Mouse (Mus musculus): ENCODE measurements around the gene Mchr1. TPM values are rescaled to one million over a fixed set of nuclear protein-coding genes. Genes with fewer than 3 reads are reported as not detected.
"Not testable (repeated sequence)": the region's sequence is repeated elsewhere in the genome, so short reads cannot be mapped to it uniquely, and the experiment has no call there.

Mchr1 gene
- polyA plus RNA-seq, 1 experiment from 2014 or later = 0.08 TPM

- Histone ChIP-seq H3K4me3 (no peak overlapping the region), H3K4me2 (peak overlapping the region; percentile 45), H3K27ac (replicated peaks) (no peak overlapping the region), H3K36me3 (no peaks in the 10 kb centered on the region), H3K4me1 (no peaks in the 10 kb centered on the region), H3K27me3 (replicated peaks) (no peaks in the 10 kb centered on the region), H3K9ac (no peak overlapping the region), H3K9me3 (no peaks in the 10 kb centered on the region)
- no peak for ATAC-seq (ENCODE audit: extremely low read depth, insufficient number of reproducible peaks, low FRiP score, low TSS enrichment)
- WGBS = 19% methylated on average over 4 of the region's 4 CpGs
These were observed 35.8 kb upstream of the Mchr1 start for GRCm38 (mm10) chr15:81199372-81199959.

GRCm38 (mm10) chr15:81202462-81202861 is 32.8 kb upstream of the Mchr1 start:
- no peak overlapping the region for H3K27ac ChIP-seq (replicated peaks)
- no peaks in the 10 kb centered on the region for H3K4me1 ChIP-seq
- H3K36me3 ChIP-seq = no peaks in the 10 kb centered on the region
- H3K4me2 ChIP-seq = no peak overlapping the region
- H3K27me3 ChIP-seq (replicated peaks) = no peaks in the 10 kb centered on the region
- 91% methylated on average over 5 of the region's 5 CpGs for WGBS
- H3K9me3 ChIP-seq = peaks cover 4% of the 10 kb centered on the region
- no peak for ATAC-seq (ENCODE audit: extremely low read depth, insufficient number of reproducible peaks, low FRiP score, low TSS enrichment)
- H3K4me3 ChIP-seq = no peak overlapping the region
- H3K9ac ChIP-seq = no peak overlapping the region

GRCm38 (mm10) chr15:81210496-81210895 is 24.8 kb upstream of the Mchr1 start:
- H3K4me1 ChIP-seq = no peaks in the 10 kb centered on the region
- no peaks in the 10 kb centered on the region; the same call in 1 of the 2 replicates for H3K9me3 ChIP-seq
- 66% methylated on average over 5 of the region's 5 CpGs for WGBS
- H3K4me2 ChIP-seq = no peak overlapping the region
- H3K4me3 ChIP-seq = no peak overlapping the region
- no peaks in the 10 kb centered on the region for H3K27me3 ChIP-seq (replicated peaks)
- no peak overlapping the region for H3K9ac ChIP-seq
- no peaks in the 10 kb centered on the region for H3K36me3 ChIP-seq
- H3K27ac ChIP-seq (replicated peaks) = no peak overlapping the region
- ATAC-seq (ENCODE audit: extremely low read depth, insufficient number of reproducible peaks, low FRiP score, low TSS enrichment) = no peak

GRCm38 (mm10) chr15:81212976-81213375 is 22.3 kb upstream of the Mchr1 start:
- Histone ChIP-seq H3K36me3 (no peaks in the 10 kb centered on the region), H3K9ac (no peak overlapping the region), H3K4me3 (no peak overlapping the region), H3K4me1 (no peaks in the 10 kb centered on the region), H3K27me3 (replicated peaks) (no peaks in the 10 kb centered on the region), H3K27ac (replicated peaks) (no peak overlapping the region), H3K9me3 (no peaks in the 10 kb centered on the region; the same call in 1 of the 2 replicates), H3K4me2 (no peak overlapping the region)
- 58% methylated on average over 15 of the region's 15 CpGs for WGBS
- no peak for ATAC-seq (ENCODE audit: extremely low read depth, insufficient number of reproducible peaks, low FRiP score, low TSS enrichment)

- no peak overlapping the region for H3K4me2 ChIP-seq
- H3K4me1 ChIP-seq = no peaks in the 10 kb centered on the region
- no peak overlapping the region for H3K4me3 ChIP-seq
- H3K27ac ChIP-seq (replicated peaks) = no peak overlapping the region
- no peaks in the 10 kb centered on the region for H3K36me3 ChIP-seq
- ATAC-seq (ENCODE audit: extremely low read depth, insufficient number of reproducible peaks, low FRiP score, low TSS enrichment) = no peak
- no peaks in the 10 kb centered on the region for H3K9me3 ChIP-seq
- H3K27me3 ChIP-seq (replicated peaks) = 0 out of 2 replicates have a peak, but pooled peaks cover 5% of the 10 kb centered on the region
- WGBS = 79% methylated on average over 19 of the region's 19 CpGs
- H3K9ac ChIP-seq = no peak overlapping the region
These were observed 18.2 kb upstream of the Mchr1 start for GRCm38 (mm10) chr15:81216906-81217653.

- Histone ChIP-seq H3K36me3 (no peaks in the 10 kb centered on the region), H3K4me3 (no peak overlapping the region)
- 60% methylated on average over 6 of the region's 6 CpGs for WGBS
These were observed 16.2 kb upstream of the Mchr1 start for GRCm38 (mm10) chr15:81219054-81219453.

GRCm38 (mm10) chr15:81220051-81220450 is 15.2 kb upstream of the Mchr1 start:
- 61% methylated on average over 8 of the region's 8 CpGs for WGBS
- H3K4me3 ChIP-seq = not testable (repeated sequence)

More at GRCm38 (mm10) chr15:81219054-81219453, 16.2 kb upstream of the Mchr1 start:
- no peak overlapping the region for H3K4me2 ChIP-seq
- H3K27ac ChIP-seq (replicated peaks) = no peak overlapping the region
- H3K4me1 ChIP-seq = no peaks in the 10 kb centered on the region
- H3K9ac ChIP-seq = no peak overlapping the region
- 0 out of 2 replicates have a peak, but pooled peaks cover 5% of the 10 kb centered on the region for H3K27me3 ChIP-seq (replicated peaks)
- ATAC-seq (ENCODE audit: extremely low read depth, insufficient number of reproducible peaks, low FRiP score, low TSS enrichment) = no peak
- no peaks in the 10 kb centered on the region for H3K9me3 ChIP-seq

GRCm38 (mm10) chr15:81221446-81221845 is 13.9 kb upstream of the Mchr1 start:
- Histone ChIP-seq H3K36me3 (no peaks in the 10 kb centered on the region), H3K27ac (replicated peaks) (no peak overlapping the region), H3K9me3 (no peaks in the 10 kb centered on the region), H3K27me3 (replicated peaks) (0 out of 2 replicates have a peak, but pooled peaks cover 5% of the 10 kb centered on the region), H3K9ac (no peak overlapping the region), H3K4me2 (no peak overlapping the region), H3K4me3 (no peak overlapping the region), H3K4me1 (no peaks in the 10 kb centered on the region)
- WGBS = 45% methylated on average over 6 of the region's 6 CpGs
- ATAC-seq (ENCODE audit: extremely low read depth, insufficient number of reproducible peaks, low FRiP score, low TSS enrichment) = no peak

More at GRCm38 (mm10) chr15:81220051-81220450, 15.2 kb upstream of the Mchr1 start:
- not testable (repeated sequence) for H3K4me2 ChIP-seq; H3K27ac ChIP-seq (replicated peaks); H3K4me1 ChIP-seq; H3K36me3 ChIP-seq; H3K27me3 ChIP-seq (replicated peaks); H3K9me3 ChIP-seq; ATAC-seq (ENCODE audit: extremely low read depth, insufficient number of reproducible peaks, low FRiP score, low TSS enrichment); H3K9ac ChIP-seq

GRCm38 (mm10) chr15:81225016-81225415 is 10.3 kb upstream of the Mchr1 start:
- 83% methylated on average over 10 of the region's 10 CpGs for WGBS
- H3K9ac ChIP-seq = no peak overlapping the region
- H3K27me3 ChIP-seq (replicated peaks) = 0 out of 2 replicates have a peak, but pooled peaks cover 12% of the 10 kb centered on the region
- no peak overlapping the region for H3K4me3 ChIP-seq
- H3K4me2 ChIP-seq = no peak overlapping the region
- no peak overlapping the region for H3K27ac ChIP-seq (replicated peaks)
- no peaks in the 10 kb centered on the region for H3K9me3 ChIP-seq
- H3K4me1 ChIP-seq = no peaks in the 10 kb centered on the region
- no peak for ATAC-seq (ENCODE audit: extremely low read depth, insufficient number of reproducible peaks, low FRiP score, low TSS enrichment)
- H3K36me3 ChIP-seq = no peaks in the 10 kb centered on the region

- Histone ChIP-seq H3K4me3 (no peak overlapping the region), H3K4me1 (no peaks in the 10 kb centered on the region), H3K36me3 (no peaks in the 10 kb centered on the region), H3K4me2 (no peak overlapping the region), H3K27me3 (replicated peaks) (0 out of 2 replicates have a peak, but pooled peaks cover 12% of the 10 kb centered on the region), H3K27ac (replicated peaks) (no peak overlapping the region), H3K9me3 (no peaks in the 10 kb centered on the region), H3K9ac (no peak overlapping the region)
- WGBS = 67% methylated on average over 6 of the region's 6 CpGs
- no peak for ATAC-seq (ENCODE audit: extremely low read depth, insufficient number of reproducible peaks, low FRiP score, low TSS enrichment)
These were observed 9.6 kb upstream of the Mchr1 start for GRCm38 (mm10) chr15:81225732-81226131.

GRCm38 (mm10) chr15:81226796-81227195 is 8.5 kb upstream of the Mchr1 start:
- no peak overlapping the region for H3K27ac ChIP-seq (replicated peaks)
- H3K36me3 ChIP-seq = no peaks in the 10 kb centered on the region
- no peak for ATAC-seq (ENCODE audit: extremely low read depth, insufficient number of reproducible peaks, low FRiP score, low TSS enrichment)
- H3K4me3 ChIP-seq = no peak overlapping the region
- WGBS = 61% methylated on average over 4 of the region's 4 CpGs
- H3K4me1 ChIP-seq = no peaks in the 10 kb centered on the region
- no peaks in the 10 kb centered on the region for H3K9me3 ChIP-seq
- H3K9ac ChIP-seq = no peak overlapping the region
- no peak overlapping the region for H3K4me2 ChIP-seq
- H3K27me3 ChIP-seq (replicated peaks) = 0 out of 2 replicates have a peak, but pooled peaks cover 6% of the 10 kb centered on the region
